Mouse (Mus musculus) spleen, adult 2 months (tissue): ENCODE measurements around the gene Atf7ip.

Source experiments
- CTCF ChIP-seq: fragments of 200-500 bp; IDR thresholded peaks from 2 replicates; pipeline ENCODE4 v1.5.1; 2011; ENCODE audit warnings: mild to moderate bottlenecking, inconsistent platforms; ENCODE audit not compliant: insufficient read depth, insufficient read length, insufficient replicate concordance; ENCODE audit errors: extremely low read depth
- POLR2A ChIP-seq: fragments of 200-500 bp; IDR thresholded peaks from 2 replicates; pipeline ENCODE4 v1.6.1; 2011; ENCODE audit warnings: low read depth, low read length, inconsistent platforms

- TF ChIP-seq CTCF (no peak), POLR2A (no peak)
Observed at GRCm38 (mm10) chr6:136546987-136547386, 41.0 kb downstream of the Atf7ip start.
